Mouse (Mus musculus) midbrain, embryonic 14.5 days (tissue): ENCODE measurements around the gene Evpl. TPM values are rescaled to one million over a fixed set of nuclear protein-coding genes. Genes with fewer than 3 reads are reported as not detected.

ENCODE experiments used
- ATAC-seq: fragments of 200-750 bp; cut with Nextera tagmentation; 2 replicates; pipeline ENCODE4 v1.8.0; 2017; ENCODE audit warnings: moderate number of reproducible peaks, moderate library complexity; ENCODE audit not compliant: low FRiP score, low TSS enrichment
- DNase-seq: peaks from one replicate; pipeline ENCODE4 v3.0.0-alpha.2; 2015
- H3K27ac ChIP-seq: fragments of 300-500 bp; sonication (generic); replicated peaks from 2 replicates; pipeline ENCODE4 v1.5.1; 2014; ENCODE audit warnings: mild to moderate bottlenecking, low read depth, low read length, moderate library complexity
- H3K27me3 ChIP-seq: fragments of 300-500 bp; sonication (generic); 2 replicates; pipeline ENCODE4 v1.6.1; 2014; ENCODE audit warnings: low read length, control low read depth, mixed read lengths; ENCODE audit not compliant: control insufficient read depth, insufficient read depth
- H3K36me3 ChIP-seq: fragments of 300-500 bp; sonication (generic); 2 replicates; pipeline ENCODE4 v1.6.1; 2014; ENCODE audit warnings: low read length, control low read depth; ENCODE audit not compliant: control insufficient read depth, insufficient read depth
- H3K4me1 ChIP-seq: fragments of 300-500 bp; sonication (generic); 2 replicates; pipeline ENCODE4 v1.6.1; 2014; ENCODE audit warnings: mild to moderate bottlenecking, antibody characterized with exemption, low read length, control low read depth; ENCODE audit not compliant: control insufficient read depth, insufficient read depth
- H3K4me2 ChIP-seq: fragments of 300-500 bp; sonication (generic); 2 replicates; pipeline ENCODE4 v1.6.1; 2014; ENCODE audit warnings: mild to moderate bottlenecking, low read length, moderate library complexity
- H3K4me3 ChIP-seq: fragments of 300-500 bp; sonication (generic); replicated peaks from 2 replicates; pipeline ENCODE4 v1.5.1; 2014; ENCODE audit warnings: low read depth, low read length
- H3K9ac ChIP-seq: fragments of 300-500 bp; sonication (generic); replicated peaks from 2 replicates; pipeline ENCODE4 v1.6.1; 2014; ENCODE audit warnings: mild to moderate bottlenecking, low read length, moderate library complexity
- H3K9me3 ChIP-seq: fragments of 300-500 bp; sonication (generic); 2 replicates; pipeline ENCODE4 v1.6.1; 2016; ENCODE audit warnings: low read length, control low read depth, mixed read lengths; ENCODE audit not compliant: control insufficient read depth
- WGBS: fragments of 180-500 bp; shearing (Covaris S2); extraction: QIAGEN DNeasy Blood & Tissue Kit; methylation state at CpG from one replicate; pipeline ENCODE4 v1.1.7; 2014; 5-methylcytosine and 5-hydroxymethylcytosine counted together
- polyA plus RNA-seq: library from polyadenylated mRNA; unstranded; fragments of >200 nt; fragmentation: Nextera tagmentation; extraction: Ambion mirVana; gene quantifications from 2 replicates; pipeline ENCODE4 v1.2.1, GENCODE M21; 2014

Gene Evpl
- polyA plus RNA-seq, 1 experiment from 2014 or later: 0.36 TPM

- H3K9me3 ChIP-seq: no peaks in the 10 kb centered on the region
- H3K27me3 ChIP-seq: no peaks in the 10 kb centered on the region
- peak within 1 kb of the TSS; percentile 85 for H3K9ac ChIP-seq
- WGBS: under 1% methylated on average over 61 of the region's 62 CpGs
- H3K27ac ChIP-seq: peak within 1 kb of the TSS; percentile 99
- DNase-seq: peak; percentile 99
- H3K36me3 ChIP-seq: peaks cover 4% of the 10 kb centered on the region; the same call in 1 of the 2 replicates
- H3K4me3 ChIP-seq: peak within 1 kb of the TSS; percentile 75
- peaks cover 11% of the 10 kb centered on the region for H3K4me1 ChIP-seq
- H3K4me2 ChIP-seq: peak within 1 kb of the TSS; percentile 57
- ATAC-seq: peak; percentile 98
These were observed 39.0 kb downstream of the Evpl start, which contains the start of the genes Ten1 and Acox1 for GRCm38 (mm10) chr11:116198639-116199531. Gene Ten1 (plus strand): TSS chr11:116198855. Gene Acox1 (minus strand): TSS chr11:116199045.

GRCm38 (mm10) chr11:116198132-116198531 lies 39.7 kb downstream of the Evpl start:
- H3K9me3 ChIP-seq: no peaks in the 10 kb centered on the region
- ATAC-seq: 0 out of 2 replicates have a peak, but pooled peaks have one; percentile 2
- no peak for DNase-seq
- H3K27ac ChIP-seq: peak overlapping the region; percentile 99
- peak overlapping the region; percentile 75 for H3K4me3 ChIP-seq
- peak overlapping the region; percentile 57 for H3K4me2 ChIP-seq
- peaks cover 4% of the 10 kb centered on the region; the same call in 1 of the 2 replicates for H3K36me3 ChIP-seq
- H3K9ac ChIP-seq: peak overlapping the region; percentile 85
- WGBS: 25% methylated on average over 13 of the region's 13 CpGs
- H3K27me3 ChIP-seq: no peaks in the 10 kb centered on the region
- H3K4me1 ChIP-seq: peaks cover 11% of the 10 kb centered on the region

- H3K9ac ChIP-seq: peak overlapping the region; percentile 85; the same call in 1 of the 2 replicates
- H3K4me3 ChIP-seq: peak overlapping the region; percentile 75
- peak overlapping the region; percentile 57 for H3K4me2 ChIP-seq
- DNase-seq (no peak), ATAC-seq (no peak)
- no peak overlapping the region for H3K27ac ChIP-seq
- 92% methylated on average over 6 of the region's 6 CpGs for WGBS
- H3K36me3 ChIP-seq: peaks cover 4% of the 10 kb centered on the region; the same call in 1 of the 2 replicates
- no peaks in the 10 kb centered on the region for H3K27me3 ChIP-seq
- H3K4me1 ChIP-seq: peaks cover 11% of the 10 kb centered on the region
- no peaks in the 10 kb centered on the region for H3K9me3 ChIP-seq
These were observed 40.3 kb downstream of the Evpl start for GRCm38 (mm10) chr11:116197584-116197906.

GRCm38 (mm10) chr11:116196866-116197583 lies 40.9 kb downstream of the Evpl start:
- Histone ChIP-seq H3K27ac (no peak overlapping the region), H3K9me3 (no peaks in the 10 kb centered on the region), H3K4me3 (peak overlapping the region; percentile 75; the same call in 1 of the 2 replicates), H3K9ac (no peak overlapping the region), H3K27me3 (no peaks in the 10 kb centered on the region), H3K36me3 (peaks cover 6% of the 10 kb centered on the region; the same call in 1 of the 2 replicates), H3K4me2 (peak overlapping the region; percentile 57), H3K4me1 (peaks cover 11% of the 10 kb centered on the region)
- no peak for DNase-seq
- ATAC-seq: no peak
- 92% methylated on average over 18 of the region's 18 CpGs for WGBS

GRCm38 (mm10) chr11:116196336-116196735 lies 41.5 kb downstream of the Evpl start:
- Histone ChIP-seq H3K36me3 (peaks cover 9% of the 10 kb centered on the region; the same call in 1 of the 2 replicates), H3K4me3 (no peak overlapping the region), H3K4me1 (peaks cover 11% of the 10 kb centered on the region), H3K9me3 (no peaks in the 10 kb centered on the region), H3K9ac (no peak overlapping the region), H3K4me2 (no peak overlapping the region), H3K27ac (no peak overlapping the region), H3K27me3 (no peaks in the 10 kb centered on the region)
- no peak for DNase-seq
- 90% methylated on average over 3 of the region's 3 CpGs for WGBS
- no peak for ATAC-seq

GRCm38 (mm10) chr11:116195252-116195651 lies 42.6 kb downstream of the Evpl start:
- Histone ChIP-seq H3K9ac (no peak overlapping the region), H3K4me2 (no peak overlapping the region), H3K4me1 (peaks cover 11% of the 10 kb centered on the region), H3K36me3 (peaks cover 17% of the 10 kb centered on the region; the same call in 1 of the 2 replicates), H3K27me3 (no peaks in the 10 kb centered on the region), H3K4me3 (no peak overlapping the region), H3K9me3 (no peaks in the 10 kb centered on the region), H3K27ac (no peak overlapping the region)
- ATAC-seq (no peak), DNase-seq (no peak)
- 87% methylated on average over 5 of the region's 5 CpGs for WGBS

GRCm38 (mm10) chr11:116194619-116195018 lies 43.3 kb downstream of the Evpl start:
- ATAC-seq: no peak
- 96% methylated on average over 8 of the region's 8 CpGs for WGBS
- H3K4me3 ChIP-seq: no peak overlapping the region

GRCm38 (mm10) chr11:116187226-116187930 lies 50.5 kb downstream of the Evpl start:
- WGBS: 31% methylated on average over 11 of the region's 11 CpGs
- H3K9ac ChIP-seq: no peak overlapping the region
- H3K4me3 ChIP-seq: no peak overlapping the region
- no peaks in the 10 kb centered on the region for H3K4me1 ChIP-seq
- H3K27ac ChIP-seq: peak overlapping the region; percentile 67
- ATAC-seq (no peak), DNase-seq (peak; percentile 57)
- H3K27me3 ChIP-seq: no peaks in the 10 kb centered on the region
- no peak overlapping the region for H3K4me2 ChIP-seq
- no peaks in the 10 kb centered on the region for H3K9me3 ChIP-seq
- H3K36me3 ChIP-seq: peaks cover 80% of the 10 kb centered on the region

More at GRCm38 (mm10) chr11:116194619-116195018, 43.3 kb downstream of the Evpl start:
- H3K4me1 ChIP-seq: peaks cover 10% of the 10 kb centered on the region
- H3K27ac ChIP-seq: no peak overlapping the region
- no peak overlapping the region for H3K9ac ChIP-seq
- H3K9me3 ChIP-seq: no peaks in the 10 kb centered on the region
- no peak overlapping the region for H3K4me2 ChIP-seq
- no peaks in the 10 kb centered on the region for H3K27me3 ChIP-seq
- peaks cover 23% of the 10 kb centered on the region for H3K36me3 ChIP-seq
- DNase-seq: no peak
